Mouse (Mus musculus): ENCODE data around the gene Cep152.

GRCm38 (mm10) chr2:125598251-125598650 lies 26.7 kb downstream of the Cep152 start:
- TF ChIP-seq CTCF (IDR thresholded peaks at IDR 0.05) (no peak), EP300 (IDR thresholded peaks at IDR 0.05; ENCODE audit: insufficient read depth, low read depth, low read length) (no peak)
